Mouse (Mus musculus) liver, adult 2 months (tissue): Measurements from ENCODE around the gene Plod2.

Source experiments
- CTCF ChIP-seq: fragments of 200-500 bp; IDR thresholded peaks from 2 replicates; pipeline ENCODE4 v1.5.1; 2011; ENCODE audit warnings: low read depth, low read length, control low read depth
- POLR2A ChIP-seq: fragments of 200-500 bp; IDR thresholded peaks from 2 replicates; pipeline ENCODE4 v1.6.1; 2011; ENCODE audit warnings: low read length, control low read depth; ENCODE audit not compliant: insufficient read depth; ENCODE audit errors: extremely low read depth

GRCm38 (mm10) chr9:92524506-92524905 lies 17.5 kb upstream of the Plod2 start:
- TF ChIP-seq CTCF, result no peak
- TF ChIP-seq POLR2A, result no peak
